Comparison of ENCODE assay signal across 15 mouse cellular contexts in the genomic region with DNA sequence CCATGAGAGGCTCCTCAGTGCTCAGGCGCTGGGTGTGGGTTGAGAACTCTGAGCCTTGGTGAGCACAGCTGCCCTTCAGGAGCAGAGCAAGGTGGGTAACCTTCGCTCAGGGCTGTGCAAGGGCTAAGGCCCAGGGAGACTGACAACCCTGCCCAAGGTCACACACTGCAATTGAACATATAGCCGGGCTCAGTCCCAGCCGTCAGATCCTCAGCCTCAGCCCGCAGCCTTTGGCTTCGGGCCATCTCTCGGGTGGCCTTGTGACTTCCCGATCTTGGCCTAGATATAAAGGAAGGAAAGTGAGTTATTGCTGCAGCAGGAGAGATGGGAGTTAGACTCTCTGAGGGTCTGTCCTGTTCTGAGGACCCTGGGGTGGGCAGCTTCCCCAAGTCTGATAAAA.
A peak's percentile ranks its signal among the peaks of the same experiment; 100 is the strongest.
DNase-seq lines count a peak whose midpoint lies in the region; ATAC-seq lines count a peak whose summit lies in the region.
"Had no signal": no experiment of that assay in that cellular context is flagged by ENCODE, and none has a peak within 500 bp of the region (broad histone marks: within the 10 kb centered on the region; RNA-seq: fewer than 3 reads in every experiment).

No protein-coding gene starts in this region.

- H3K4me3 ChIP-seq in neural tube, embryonic 13.5 days, result no peak overlapping the region
- H3K4me3 ChIP-seq in neural tube, embryonic 15.5 days (replicated peaks), result no peak overlapping the region
- no peak overlapping the region for H3K4me3 ChIP-seq in stomach, embryonic 16.5 days (replicated peaks; ENCODE audit: low read length)
- H3K4me3 ChIP-seq: embryonic facial prominence, embryonic 12.5 days; midbrain, embryonic 10.5 days had no signal

- no peaks in the 10 kb centered on the region for H3K27me3 ChIP-seq in neural tube, embryonic 13.5 days
- H3K27me3 ChIP-seq in neural tube, embryonic 15.5 days (replicated peaks), result no peaks in the 10 kb centered on the region
- no peaks in the 10 kb centered on the region for H3K27me3 ChIP-seq in stomach, embryonic 16.5 days (ENCODE audit: control insufficient read depth, insufficient read depth, low read length)
- H3K27me3 ChIP-seq: embryonic facial prominence, embryonic 12.5 days had no signal

- no peak for ATAC-seq in neural tube, embryonic 13.5 days (ENCODE audit: low read depth)
- ATAC-seq in neural tube, embryonic 15.5 days (ENCODE audit: low FRiP score), result no peak
- ATAC-seq in stomach, embryonic 16.5 days (ENCODE audit: insufficient read depth, low FRiP score), result peak; percentile 18; the same call in 1 of the 2 replicates

- DNase-seq in heart, postnatal 4 days, result peak; percentile 24
- no peak for DNase-seq in heart, adult 8-10 months (ENCODE audit: low spot score)
- peak; percentile 71 for DNase-seq in cerebellum, adult 9-10 months
- DNase-seq in heart, postnatal 10 days, result no peak
- DNase-seq in spleen, adult 18-20 months, result no peak
- DNase-seq: heart, postnatal 14 days; layer of hippocampus, adult 9-11 months; left cerebral cortex, postnatal 4 days; retina, postnatal 1 day had no signal

- H3K36me3 ChIP-seq in neural tube, embryonic 13.5 days, result no peaks in the 10 kb centered on the region
- H3K36me3 ChIP-seq in neural tube, embryonic 15.5 days, result no peaks in the 10 kb centered on the region
- H3K36me3 ChIP-seq in stomach, embryonic 16.5 days (ENCODE audit: control insufficient read depth, insufficient read depth, low read length), result no peaks in the 10 kb centered on the region
- H3K36me3 ChIP-seq: embryonic facial prominence, embryonic 12.5 days; G1E had no signal

- H3K4me1 ChIP-seq in neural tube, embryonic 13.5 days (replicated peaks), result peaks cover 12% of the 10 kb centered on the region
- H3K4me1 ChIP-seq in neural tube, embryonic 15.5 days, result peaks cover 17% of the 10 kb centered on the region
- H3K4me1 ChIP-seq in stomach, embryonic 16.5 days (ENCODE audit: control insufficient read depth, insufficient read depth, low read length), result peaks cover 21% of the 10 kb centered on the region
- H3K4me1 ChIP-seq: embryonic facial prominence, embryonic 12.5 days had no signal

- intact Hi-C loops in heart, postnatal 10 days (cut with DNase I), result loop anchor here (5.0 kb wide), 3 partner anchors 90 to 230 kb away; partner anchors contain the start of gene Ppp1r12b

- no peak overlapping the region for H3K9ac ChIP-seq in neural tube, embryonic 13.5 days
- H3K9ac ChIP-seq in neural tube, embryonic 15.5 days (replicated peaks), result no peak overlapping the region
- 0 out of 2 replicates have a peak overlapping the region, but pooled peaks have one; percentile 1 for H3K9ac ChIP-seq in stomach, embryonic 16.5 days (ENCODE audit: low read length)
- H3K9ac ChIP-seq: embryonic facial prominence, embryonic 12.5 days had no signal

- 66% methylated on average over 8 of the region's 8 CpGs for WGBS in neural tube, embryonic 13.5 days
- 67% methylated on average over 8 of the region's 8 CpGs for WGBS in neural tube, embryonic 15.5 days
- WGBS in stomach, embryonic 16.5 days, result 47% methylated on average over 8 of the region's 8 CpGs

- no peaks in the 10 kb centered on the region for H3K9me3 ChIP-seq in neural tube, embryonic 13.5 days
- H3K9me3 ChIP-seq in neural tube, embryonic 15.5 days (replicated peaks), result no peaks in the 10 kb centered on the region
- 0 out of 2 replicates have a peak, but pooled peaks cover under 1% of the 10 kb centered on the region for H3K9me3 ChIP-seq in stomach, embryonic 16.5 days (replicated peaks; ENCODE audit: control insufficient read depth, low read length)
- H3K9me3 ChIP-seq: embryonic facial prominence, embryonic 12.5 days; G1E; midbrain, embryonic 10.5 days had no signal

- H3K27ac ChIP-seq in neural tube, embryonic 13.5 days (replicated peaks), result 0 out of 2 replicates have a peak overlapping the region, but pooled peaks have one; percentile 9
- no peak overlapping the region for H3K27ac ChIP-seq in neural tube, embryonic 15.5 days (replicated peaks)
- H3K27ac ChIP-seq in stomach, embryonic 16.5 days (ENCODE audit: low read length), result no peak overlapping the region
- H3K27ac ChIP-seq: embryonic facial prominence, embryonic 12.5 days; midbrain, embryonic 10.5 days had no signal

- H3K4me2 ChIP-seq in neural tube, embryonic 13.5 days, result no peak overlapping the region
- H3K4me2 ChIP-seq in neural tube, embryonic 15.5 days, result no peak overlapping the region
- no peak overlapping the region for H3K4me2 ChIP-seq in stomach, embryonic 16.5 days (ENCODE audit: low read depth, low read length)
- H3K4me2 ChIP-seq: embryonic facial prominence, embryonic 12.5 days had no signal

Comparison
In these comparisons a context has a peak if more than half of its experiments do, and no peak if none do; other contexts are left out.
1. DNase-seq: peak in heart, postnatal 4 days (single experiment) and cerebellum, adult 9-10 months (single experiment); none in heart, adult 8-10 months (single experiment), heart, postnatal 10 days (0 of 2) and spleen, adult 18-20 months (0 of 2).